Mouse (Mus musculus): ENCODE data around the gene Gabpb2.
"Not testable (repeated sequence)": the region's sequence is repeated elsewhere in the genome, so short reads cannot be mapped to it uniquely, and the experiment has no call there.

GRCm38 (mm10) chr3:95134133-95134532, 83.6 kb downstream of the Gabpb2 start:
- TF ChIP-seq POLR2A (IDR thresholded peaks at IDR 0.05; ENCODE audit: insufficient read length, low read depth); CEBPB (IDR thresholded peaks at IDR 0.05; ENCODE audit: insufficient read depth, poor library complexity, severe bottlenecking); MYOD1 (IDR thresholded peaks at IDR 0.05; ENCODE audit: control insufficient read depth in 1 of 3, insufficient read length in 2 of 3, low read depth in 2 of 3); SRF (IDR thresholded peaks at IDR 0.05; ENCODE audit: control insufficient read depth, insufficient read length, low read depth); E2F4 (IDR thresholded peaks at IDR 0.05; ENCODE audit: insufficient read depth); TCF12 (IDR thresholded peaks at IDR 0.05; ENCODE audit: insufficient read depth, poor library complexity, severe bottlenecking); REST (IDR thresholded peaks at IDR 0.05; ENCODE audit: insufficient read depth, insufficient read length); POLR2AphosphoS2 (IDR thresholded peaks at IDR 0.05; ENCODE audit: insufficient read length, low read depth); MYOG (IDR thresholded peaks at IDR 0.05; ENCODE audit: control insufficient read depth in 1 of 3, insufficient read depth in 1 of 3, insufficient read length in 2 of 3, low read depth in 2 of 3); MAX (IDR thresholded peaks at IDR 0.05; ENCODE audit: low read depth); USF1 (IDR thresholded peaks at IDR 0.05; ENCODE audit: low read depth): not testable (repeated sequence)

Data from myocyte (in vitro differentiated cells).